Mouse (Mus musculus) heart, adult 18-20 months (tissue): Measurements from ENCODE around the gene Cpne9. TPM values are rescaled to one million over a fixed set of nuclear protein-coding genes. Genes with fewer than 3 reads are reported as not detected.

Experiments used
- DNase-seq, 2 experiments: peaks; one replicate each; pipeline ENCODE4 v3.0.0; 2021 to 2022; ENCODE audit warnings: mixed read lengths in 1 of 2
- long read RNA-seq, 2 experiments: library from polyadenylated mRNA; stranded (forward); transcript quantifications; one replicate each; pipeline ENCODE4 v2.0.0; 2021
- total RNA-seq, 2 experiments: library from RNA; stranded (reverse); gene quantifications; 2 replicates each; pipeline ENCODE4 v1.2.3; 2021

The Cpne9 gene
- not detected for total RNA-seq
- long read RNA-seq, experiment 1, result 0 reads
- long read RNA-seq, experiment 2, result 0 reads

DNA sequence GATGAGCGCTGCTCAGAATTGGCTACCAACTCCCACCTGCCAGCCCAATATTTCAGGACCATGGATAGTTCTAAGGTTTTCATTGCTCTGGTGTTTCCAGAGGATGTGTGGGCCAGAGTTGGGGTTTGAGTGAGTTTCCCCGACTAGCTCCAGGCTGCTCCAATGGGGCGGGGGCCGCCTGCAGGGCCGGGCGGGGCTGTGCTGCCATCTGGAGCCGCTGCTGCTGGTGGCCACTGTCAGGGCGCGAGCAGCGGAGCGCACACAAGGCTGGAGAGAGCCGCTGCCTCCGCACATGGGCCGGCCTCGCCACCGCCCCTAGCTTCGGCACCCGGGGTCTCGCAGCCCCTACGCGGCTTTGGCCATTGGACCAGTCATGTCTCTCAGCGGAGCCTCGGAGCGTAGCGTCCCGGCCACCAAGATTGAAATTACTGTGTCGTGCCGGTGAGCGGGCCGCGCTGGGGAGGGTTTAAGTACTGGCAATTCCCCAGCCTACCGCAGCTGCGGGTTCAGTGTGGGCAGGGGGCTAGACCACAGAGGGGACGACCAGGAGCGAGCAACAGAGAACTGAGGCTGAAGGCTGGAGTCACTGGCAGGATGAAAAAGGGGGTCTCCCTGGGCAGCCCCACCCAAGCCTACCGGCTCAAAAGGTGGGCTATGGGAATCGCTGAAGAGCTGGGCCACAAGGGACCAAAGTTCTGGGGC is at the start of gene Cpne9:
Gene Cpne9 (plus strand): TSS at position 207 of the 702 bp plus-strand sequence.
- peak in 1 of 2 experiments; percentile 37 for DNase-seq

GRCm38 (mm10) chr6:113235141-113235540 is 47.0 kb upstream of the Cpne9 start:
- DNase-seq, result no peak

- peak; percentile 99 for DNase-seq
Measured at GRCm38 (mm10) chr6:113237542-113238270, 44.4 kb upstream of the Cpne9 start, which contains the start of gene Mtmr14. Gene Mtmr14 (plus strand): TSS chr6:113237843.

GRCm38 (mm10) chr6:113238442-113238841 is 43.7 kb upstream of the Cpne9 start:
- DNase-seq, result peak; percentile 10 to 15

DNA sequence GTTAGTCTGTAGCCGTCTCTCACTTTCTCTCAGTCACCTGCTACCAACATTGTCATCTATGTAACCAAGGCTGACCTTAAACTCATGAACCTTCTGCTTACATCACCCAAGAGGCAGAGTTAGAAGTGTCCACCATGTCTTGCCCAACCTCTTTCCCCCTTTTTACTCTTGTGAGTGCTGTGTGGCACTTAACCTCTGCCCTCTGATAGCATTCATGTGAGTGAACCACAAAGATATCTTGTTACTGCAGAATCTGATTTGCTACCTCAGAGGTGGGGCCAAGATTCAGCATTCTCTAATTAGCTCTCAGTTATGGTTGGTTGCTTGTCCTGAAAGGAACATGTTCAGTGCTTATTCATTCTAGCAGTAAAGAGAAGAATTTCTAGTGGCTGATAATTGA is 39.4 kb upstream of the Cpne9 start:
- no peak for DNase-seq

GRCm38 (mm10) chr6:113245585-113245984 is 36.5 kb upstream of the Cpne9 start:
- no peak for DNase-seq

GRCm38 (mm10) chr6:113250786-113251185 is 31.3 kb upstream of the Cpne9 start:
- DNase-seq, result no peak

DNA sequence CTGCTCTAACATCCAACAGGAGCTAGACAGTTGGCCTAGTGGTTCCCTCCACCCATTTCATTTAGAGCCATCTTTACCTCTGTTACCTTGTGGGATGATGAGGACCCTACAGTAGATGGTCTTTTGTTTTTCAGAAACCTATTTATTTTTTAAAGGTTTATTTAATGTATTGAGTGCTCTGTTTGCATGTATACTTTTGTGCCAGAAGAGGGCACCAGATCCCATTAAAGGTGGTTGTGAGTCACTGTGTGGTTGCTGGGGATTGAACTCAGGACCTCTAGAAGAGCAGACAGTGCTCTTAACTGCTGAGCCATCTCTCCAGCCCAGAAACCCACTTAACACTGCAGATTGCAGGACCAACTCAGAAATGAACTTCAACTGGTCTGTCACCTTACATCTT is 30.2 kb upstream of the Cpne9 start:
- no peak for DNase-seq

- peak; percentile 24 to 33 for DNase-seq
Measured at GRCm38 (mm10) chr6:113254899-113255298, 27.2 kb upstream of the Cpne9 start.

- no peak for DNase-seq
Measured at GRCm38 (mm10) chr6:113261174-113261858, 20.8 kb upstream of the Cpne9 start.

DNA sequence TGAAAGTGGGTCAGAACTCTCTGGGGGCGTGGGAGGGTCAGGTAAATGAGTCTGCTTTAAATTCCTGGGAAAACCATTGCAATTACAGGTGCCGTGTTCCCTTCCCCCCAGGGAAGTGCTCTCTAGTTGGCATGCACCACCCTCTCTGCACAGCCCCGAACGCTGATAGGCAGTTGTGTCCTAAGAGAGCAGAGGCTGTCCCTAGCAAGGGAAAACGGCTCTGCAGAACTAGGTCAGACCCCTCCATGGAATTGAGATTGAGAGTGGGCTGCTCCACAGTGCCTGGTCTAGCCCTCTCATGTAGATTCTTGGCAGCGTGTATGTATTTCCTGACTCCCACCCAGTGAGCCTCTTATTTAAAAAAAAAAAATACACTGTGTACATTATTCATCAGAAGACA is 18.6 kb upstream of the Cpne9 start:
- DNase-seq, result no peak

- DNase-seq, result no peak
Measured at GRCm38 (mm10) chr6:113264429-113264828, 17.7 kb upstream of the Cpne9 start.

GRCm38 (mm10) chr6:113266996-113267655 is 15.0 kb upstream of the Cpne9 start:
- no peak for DNase-seq

- DNase-seq, result no peak
Measured at GRCm38 (mm10) chr6:113267988-113268387, 14.1 kb upstream of the Cpne9 start.

DNA sequence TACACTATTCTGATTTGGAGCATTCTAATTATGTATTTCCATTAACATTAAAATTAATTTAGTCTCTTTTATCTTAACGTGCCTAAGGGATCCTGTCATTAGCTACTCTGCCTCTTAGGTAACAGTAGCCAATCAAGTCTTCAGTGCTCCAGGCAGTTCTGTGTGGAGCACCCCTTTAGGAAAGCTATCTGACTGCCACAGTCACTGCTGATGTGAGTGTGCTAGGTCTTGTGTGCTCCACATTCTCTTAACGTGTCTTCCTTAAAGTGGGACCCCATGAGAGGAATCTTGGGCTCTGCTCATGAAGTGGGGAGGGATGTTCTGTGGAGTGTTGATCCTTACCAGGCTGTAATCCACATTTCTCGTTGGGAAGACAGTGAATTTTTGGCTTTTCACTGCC is 9.7 kb upstream of the Cpne9 start:
- no peak for DNase-seq

- DNase-seq, result no peak
Measured at GRCm38 (mm10) chr6:113276846-113277245, 5.3 kb upstream of the Cpne9 start.

DNA sequence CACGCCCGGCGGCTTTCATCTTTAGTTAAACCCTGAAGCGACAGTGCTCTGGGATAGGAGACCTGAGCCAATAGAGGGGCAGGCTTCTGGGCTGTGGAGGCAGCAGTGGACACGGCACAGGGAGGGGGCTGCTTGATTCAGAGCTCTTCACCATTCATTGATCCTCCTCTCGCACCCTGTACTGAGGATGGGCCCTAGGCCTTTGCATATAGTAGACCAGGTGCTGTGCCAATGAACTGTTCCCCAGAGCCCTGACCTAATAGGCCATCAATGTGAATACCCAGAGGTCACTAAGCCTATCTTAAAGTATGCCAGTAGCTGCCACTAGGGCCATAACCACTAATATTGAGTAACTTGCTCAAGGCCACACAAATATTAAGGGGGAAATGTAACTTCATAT is 431 bp upstream of the Cpne9 start:
- DNase-seq, result no peak

DNA sequence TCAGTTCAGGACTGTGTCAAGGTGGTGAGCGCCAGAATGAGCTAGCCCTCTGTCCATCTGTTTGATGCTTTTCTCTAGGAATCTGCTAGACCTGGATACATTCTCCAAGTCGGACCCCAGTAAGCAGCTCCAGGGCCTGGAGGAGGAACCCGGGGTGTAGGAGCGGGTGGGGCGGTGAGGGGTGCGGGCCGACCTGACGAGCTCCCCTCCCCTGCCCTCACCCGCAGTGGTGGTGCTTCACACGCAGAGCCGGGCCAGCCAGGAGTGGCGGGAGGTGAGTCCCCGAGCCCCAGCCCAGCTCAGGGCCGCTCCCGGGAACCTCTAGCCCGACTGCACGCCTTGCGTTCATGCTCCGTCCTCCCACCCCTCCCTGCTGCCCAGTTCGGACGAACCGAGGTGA is 862 bp downstream of the Cpne9 start:
- no peak for DNase-seq

DNA sequence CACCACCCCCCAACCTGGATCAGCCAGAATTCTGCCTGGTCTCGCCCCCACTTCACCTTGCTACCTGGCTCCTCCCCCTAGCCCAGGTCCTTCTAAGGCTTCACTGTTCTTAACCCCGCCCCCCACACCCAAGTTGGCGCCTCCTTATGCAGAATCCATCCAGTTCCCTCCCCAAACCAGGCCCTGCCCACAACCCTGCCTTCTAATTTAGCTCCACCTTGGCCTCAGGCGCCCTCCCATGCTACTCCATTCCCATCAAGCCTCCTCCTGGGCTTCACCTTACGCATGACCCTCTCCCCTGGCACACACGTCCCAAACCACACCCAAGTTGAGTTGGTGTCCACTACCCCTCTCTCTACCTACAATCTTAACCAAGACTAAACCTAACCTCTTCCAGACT is 1.4 kb downstream of the Cpne9 start:
- DNase-seq, result no peak

- no peak for DNase-seq
Measured at GRCm38 (mm10) chr6:113284931-113285330, 2.8 kb downstream of the Cpne9 start.

DNA sequence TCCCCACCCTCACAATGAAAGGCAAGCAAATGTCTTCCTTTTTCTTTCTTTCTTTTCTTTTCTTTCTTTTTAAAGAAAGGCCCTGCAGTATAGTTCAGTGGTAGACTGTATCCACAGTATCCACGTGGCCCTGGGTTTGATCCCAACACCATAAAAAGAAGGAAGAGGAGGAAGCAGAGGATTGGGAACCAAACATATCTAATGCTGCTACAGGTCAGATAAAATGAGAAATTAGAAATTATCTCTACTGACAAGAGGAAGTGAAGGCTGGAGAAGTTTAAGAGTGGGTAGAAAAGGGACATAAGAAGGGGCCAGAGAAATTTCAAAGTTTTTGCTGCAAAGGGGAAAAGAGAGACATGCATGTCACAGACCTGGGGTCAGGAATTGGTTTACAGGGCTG is 4.2 kb downstream of the Cpne9 start:
- no peak for DNase-seq

DNA sequence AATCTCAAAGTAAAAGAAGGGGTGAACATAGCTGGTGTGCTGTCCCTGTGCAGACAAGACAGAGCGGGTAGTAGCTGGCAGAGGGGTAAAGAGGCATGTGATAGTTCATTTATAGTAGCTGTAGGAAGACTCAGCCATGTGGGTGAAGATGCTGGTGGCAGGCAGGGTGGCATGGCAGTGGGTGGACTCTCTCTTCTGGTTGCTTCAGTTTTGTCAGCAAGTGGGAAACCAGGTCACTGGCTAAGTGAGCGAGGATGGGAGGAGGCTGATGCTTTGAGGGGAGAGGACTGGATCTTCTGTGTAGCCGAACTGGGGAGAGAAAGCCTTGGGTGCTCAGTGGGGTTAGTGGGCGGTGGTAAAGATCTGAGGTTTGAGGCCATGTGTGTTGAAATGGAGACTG is 5.1 kb downstream of the Cpne9 start:
- DNase-seq, result no peak

DNA sequence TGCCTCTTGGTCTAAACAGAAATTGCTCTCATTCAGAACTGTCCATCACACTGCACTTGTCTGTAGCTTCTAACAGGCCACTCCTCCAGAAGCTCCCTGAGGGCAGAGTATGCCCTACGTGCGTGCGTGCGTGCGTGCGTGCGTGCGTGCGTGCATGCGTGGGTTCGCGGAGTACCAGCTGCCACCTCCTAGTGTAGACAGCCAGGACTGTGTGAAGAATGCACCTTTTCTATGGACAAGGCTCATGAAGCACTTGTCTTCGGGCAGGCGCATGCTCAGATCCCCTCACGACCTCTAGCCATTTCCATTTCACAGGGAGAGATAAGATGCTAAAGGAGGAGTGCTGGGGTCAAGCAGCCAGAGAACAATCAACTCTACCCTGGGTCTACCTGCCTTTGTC is 7.2 kb downstream of the Cpne9 start:
- no peak for DNase-seq
